Mouse (Mus musculus): ENCODE measurements around the gene Gm21976.
A peak's percentile ranks its signal among the peaks of the same experiment; 100 is the strongest.

- 0 out of 2 replicates have a peak, but pooled peaks have one; percentile 22 for TF ChIP-seq CTCF (conservative IDR thresholded peaks at IDR 0.05; ENCODE audit: low read length)
- TF ChIP-seq NANOG (IDR thresholded peaks at IDR 0.05; ENCODE audit: borderline replicate concordance, low read length) = no peak
Measured at GRCm38 (mm10) chr13:98277501-98277900, 2.2 kb upstream of the Gm21976 start.
